Mouse (Mus musculus) lung, postnatal 0 days (tissue): ENCODE measurements at regions not wholly inside any gene's neighbourhood (a gene's known extent, or its start where the extent isn't known, plus 50 kb on each side); places are given as distances from the start of the nearest gene placed in this dataset.

Experiments used
- ATAC-seq: fragments of 200-750 bp; cut with Nextera tagmentation; 2 replicates; pipeline ENCODE4 v1.8.0; 2017; ENCODE audit warnings: moderate library complexity
- DNase-seq: peaks from one replicate; pipeline ENCODE4 v3.0.0-alpha.2; 2016; ENCODE audit warnings: low spot score
- H3K27ac ChIP-seq: fragments of 300-500 bp; sonication (generic); 2 replicates; pipeline ENCODE4 v1.5.1; 2014; ENCODE audit warnings: antibody characterized with exemption, mild to moderate bottlenecking, low read length, mixed read lengths
- H3K27me3 ChIP-seq: fragments of 300-500 bp; sonication (generic); replicated peaks from 2 replicates; pipeline ENCODE4 v1.6.1; 2014; ENCODE audit warnings: low read length, mixed read lengths; ENCODE audit not compliant: insufficient read depth
- H3K36me3 ChIP-seq: fragments of 300-500 bp; sonication (generic); 2 replicates; pipeline ENCODE4 v1.6.1; 2014; ENCODE audit warnings: low read length, mixed read lengths; ENCODE audit not compliant: insufficient read depth
- H3K4me1 ChIP-seq: fragments of 300-500 bp; sonication (generic); 2 replicates; pipeline ENCODE4 v1.6.1; 2014; ENCODE audit warnings: antibody characterized with exemption, low read depth, low read length, mixed read lengths; ENCODE audit not compliant: insufficient read depth
- H3K4me2 ChIP-seq: fragments of 300-500 bp; sonication (generic); replicated peaks from 2 replicates; pipeline ENCODE4 v1.6.1; 2014; ENCODE audit warnings: low read depth, mild to moderate bottlenecking, low read length, moderate library complexity, mixed read lengths
- H3K4me3 ChIP-seq: fragments of 300-500 bp; sonication (generic); 2 replicates; pipeline ENCODE4 v1.5.1; 2014; ENCODE audit warnings: low read depth, low read length
- H3K9ac ChIP-seq: fragments of 300-500 bp; sonication (generic); replicated peaks from 2 replicates; pipeline ENCODE4 v1.6.1; 2014; ENCODE audit warnings: low read depth, mild to moderate bottlenecking
- H3K9me3 ChIP-seq: fragments of 300-500 bp; sonication (generic); 2 replicates; pipeline ENCODE4 v1.6.1; 2016; ENCODE audit warnings: low read length, mixed read lengths
- CTCF ChIP-seq: IDR thresholded peaks from 2 replicates; pipeline ENCODE4 v1.5.1; 2016; ENCODE audit warnings: antibody characterized with exemption, mild to moderate bottlenecking
- EP300 ChIP-seq: IDR thresholded peaks from 2 replicates; pipeline ENCODE4 v1.6.1; 2016; ENCODE audit warnings: antibody characterized with exemption, mild to moderate bottlenecking, control low read depth
- WGBS: fragments of 180-500 bp; shearing (Covaris S2); extraction: QIAGEN DNeasy Blood & Tissue Kit; methylation state at CpG from one replicate; pipeline ENCODE4 v1.1.7; 2014; 5-methylcytosine and 5-hydroxymethylcytosine counted together

GRCm38 (mm10) chr15:36921384-36921783 is 86.2 kb downstream of the Zfp706 start:
- DNase-seq (no peak), ATAC-seq (no peak)
- Histone ChIP-seq H3K4me3 (no peak overlapping the region), H3K4me1 (no peaks in the 10 kb centered on the region), H3K4me2 (no peak overlapping the region), H3K9ac (no peak overlapping the region), H3K27ac (no peak overlapping the region), H3K36me3 (no peaks in the 10 kb centered on the region), H3K27me3 (no peaks in the 10 kb centered on the region), H3K9me3 (no peaks in the 10 kb centered on the region)
- TF ChIP-seq CTCF (no peak), EP300 (no peak)
- WGBS = 25% methylated on average over 3 of the region's 3 CpGs

GRCm38 (mm10) chr15:36920886-36921285 is 86.7 kb downstream of the Zfp706 start:
- DNase-seq (no peak), ATAC-seq (no peak)
- Histone ChIP-seq H3K27me3 (no peaks in the 10 kb centered on the region), H3K4me2 (no peak overlapping the region), H3K27ac (no peak overlapping the region), H3K9ac (no peak overlapping the region), H3K4me1 (no peaks in the 10 kb centered on the region), H3K36me3 (no peaks in the 10 kb centered on the region), H3K9me3 (no peaks in the 10 kb centered on the region), H3K4me3 (no peak overlapping the region)
- no peak for TF ChIP-seq CTCF

- H3K27me3 ChIP-seq = no peaks in the 10 kb centered on the region
- H3K4me2 ChIP-seq = no peak overlapping the region
- TF ChIP-seq CTCF = no peak
- no peak overlapping the region for H3K4me3 ChIP-seq
- no peaks in the 10 kb centered on the region for H3K36me3 ChIP-seq
- H3K9ac ChIP-seq = no peak overlapping the region
- no peaks in the 10 kb centered on the region for H3K9me3 ChIP-seq
- ATAC-seq (no peak), DNase-seq (no peak)
- H3K27ac ChIP-seq = no peak overlapping the region
- H3K4me1 ChIP-seq = no peaks in the 10 kb centered on the region
- 86% methylated on average over 5 of the region's 5 CpGs for WGBS
Measured at GRCm38 (mm10) chr15:36919704-36920103, 87.9 kb downstream of the Zfp706 start.

- TF ChIP-seq CTCF (no peak), EP300 (no peak)
- DNase-seq = no peak
- no peak for ATAC-seq
- Histone ChIP-seq H3K4me2 (no peak overlapping the region), H3K36me3 (no peaks in the 10 kb centered on the region), H3K4me1 (no peaks in the 10 kb centered on the region), H3K27me3 (no peaks in the 10 kb centered on the region), H3K27ac (no peak overlapping the region), H3K4me3 (no peak overlapping the region), H3K9me3 (no peaks in the 10 kb centered on the region), H3K9ac (no peak overlapping the region)
- WGBS = 85% methylated on average over 4 of the region's 4 CpGs
Measured at GRCm38 (mm10) chr15:36919209-36919608, 88.4 kb downstream of the Zfp706 start.

GRCm38 (mm10) chr15:36916998-36917397 is 90.6 kb downstream of the Zfp706 start:
- DNase-seq (no peak), ATAC-seq (no peak)
- H3K36me3 ChIP-seq = no peaks in the 10 kb centered on the region
- H3K9ac ChIP-seq = no peak overlapping the region
- H3K27ac ChIP-seq = no peak overlapping the region
- no peak overlapping the region for H3K4me2 ChIP-seq
- H3K4me3 ChIP-seq = no peak overlapping the region
- H3K27me3 ChIP-seq = no peaks in the 10 kb centered on the region
- H3K9me3 ChIP-seq = no peaks in the 10 kb centered on the region
- TF ChIP-seq EP300 (no peak), CTCF (no peak)
- WGBS = 58% methylated on average over 4 of the region's 4 CpGs
- H3K4me1 ChIP-seq = no peaks in the 10 kb centered on the region

- WGBS = 72% methylated on average over 11 of the region's 11 CpGs
Measured at GRCm38 (mm10) chr15:36914239-36915100, 93.1 kb downstream of the Zfp706 start.

More at GRCm38 (mm10) chr15:36914239-36915100, 93.1 kb downstream of the Zfp706 start:
- Histone ChIP-seq H3K4me2 (no peak overlapping the region), H3K27me3 (no peaks in the 10 kb centered on the region), H3K36me3 (no peaks in the 10 kb centered on the region), H3K4me3 (no peak overlapping the region), H3K9ac (no peak overlapping the region), H3K4me1 (no peaks in the 10 kb centered on the region), H3K9me3 (no peaks in the 10 kb centered on the region), H3K27ac (no peak overlapping the region)
- ATAC-seq (no peak), DNase-seq (no peak)
- TF ChIP-seq CTCF (no peak), EP300 (no peak)
